Mouse (Mus musculus) skeletal muscle tissue, adult 2 months (tissue): ENCODE results near the gene Tmem30c.
"Not testable (repeated sequence)": the region's sequence is repeated elsewhere in the genome, so short reads cannot be mapped to it uniquely, and the experiment has no call there.

ENCODE experiments used
- DNase-seq: peaks from one replicate; pipeline ENCODE4 v3.0.0-alpha.2; 2012; ENCODE audit warnings: low read depth, low spot score

The Tmem30c gene

GRCm38 (mm10) chr16:57231937-57232310 lies 60.7 kb downstream of the Tmem30c start:
- DNase-seq: not testable (repeated sequence)

- peak; percentile 99 for DNase-seq
Measured at GRCm38 (mm10) chr16:57231089-57231936, 61.4 kb downstream of the Tmem30c start, which contains the start of gene Tbc1d23. Gene Tbc1d23, minus strand, starts transcription at chr16:57231504.

- no peak for DNase-seq
Measured at GRCm38 (mm10) chr16:57226444-57226843, 66.2 kb downstream of the Tmem30c start.

- no peak for DNase-seq
Measured at GRCm38 (mm10) chr16:57220361-57220760, 72.3 kb downstream of the Tmem30c start.
